Mouse (Mus musculus) lung, postnatal 0 days (tissue): ENCODE data around the gene Khdc1b. TPM values are rescaled to one million over a fixed set of nuclear protein-coding genes. Genes with fewer than 3 reads are reported as not detected.

ENCODE experiments used
- ATAC-seq: fragments of 200-750 bp; cut with Nextera tagmentation; 2 replicates; pipeline ENCODE4 v1.8.0; 2017; ENCODE audit warnings: moderate library complexity
- DNase-seq: peaks from one replicate; pipeline ENCODE4 v3.0.0-alpha.2; 2016; ENCODE audit warnings: low spot score
- H3K27ac ChIP-seq: fragments of 300-500 bp; sonication (generic); 2 replicates; pipeline ENCODE4 v1.5.1; 2014; ENCODE audit warnings: antibody characterized with exemption, mild to moderate bottlenecking, low read length, mixed read lengths
- H3K27me3 ChIP-seq: fragments of 300-500 bp; sonication (generic); replicated peaks from 2 replicates; pipeline ENCODE4 v1.6.1; 2014; ENCODE audit warnings: low read length, mixed read lengths; ENCODE audit not compliant: insufficient read depth
- H3K36me3 ChIP-seq: fragments of 300-500 bp; sonication (generic); 2 replicates; pipeline ENCODE4 v1.6.1; 2014; ENCODE audit warnings: low read length, mixed read lengths; ENCODE audit not compliant: insufficient read depth
- H3K4me1 ChIP-seq: fragments of 300-500 bp; sonication (generic); 2 replicates; pipeline ENCODE4 v1.6.1; 2014; ENCODE audit warnings: antibody characterized with exemption, low read depth, low read length, mixed read lengths; ENCODE audit not compliant: insufficient read depth
- H3K4me2 ChIP-seq: fragments of 300-500 bp; sonication (generic); replicated peaks from 2 replicates; pipeline ENCODE4 v1.6.1; 2014; ENCODE audit warnings: low read depth, mild to moderate bottlenecking, low read length, moderate library complexity, mixed read lengths
- H3K4me3 ChIP-seq: fragments of 300-500 bp; sonication (generic); 2 replicates; pipeline ENCODE4 v1.5.1; 2014; ENCODE audit warnings: low read depth, low read length
- H3K9ac ChIP-seq: fragments of 300-500 bp; sonication (generic); replicated peaks from 2 replicates; pipeline ENCODE4 v1.6.1; 2014; ENCODE audit warnings: low read depth, mild to moderate bottlenecking
- H3K9me3 ChIP-seq: fragments of 300-500 bp; sonication (generic); 2 replicates; pipeline ENCODE4 v1.6.1; 2016; ENCODE audit warnings: low read length, mixed read lengths
- CTCF ChIP-seq: IDR thresholded peaks from 2 replicates; pipeline ENCODE4 v1.5.1; 2016; ENCODE audit warnings: antibody characterized with exemption, mild to moderate bottlenecking
- EP300 ChIP-seq: IDR thresholded peaks from 2 replicates; pipeline ENCODE4 v1.6.1; 2016; ENCODE audit warnings: antibody characterized with exemption, mild to moderate bottlenecking, control low read depth
- WGBS: fragments of 180-500 bp; shearing (Covaris S2); extraction: QIAGEN DNeasy Blood & Tissue Kit; methylation state at CpG from one replicate; pipeline ENCODE4 v1.1.7; 2014; 5-methylcytosine and 5-hydroxymethylcytosine counted together
- polyA plus RNA-seq: library from polyadenylated mRNA; unstranded; fragments of >200 nt; fragmentation: Nextera tagmentation; extraction: Ambion mirVana; gene quantifications from 2 replicates; pipeline ENCODE4 v1.2.1, GENCODE M21; 2015

Gene Khdc1b
- polyA plus RNA-seq, 1 experiment from 2014 or later, result not detected

DNA sequence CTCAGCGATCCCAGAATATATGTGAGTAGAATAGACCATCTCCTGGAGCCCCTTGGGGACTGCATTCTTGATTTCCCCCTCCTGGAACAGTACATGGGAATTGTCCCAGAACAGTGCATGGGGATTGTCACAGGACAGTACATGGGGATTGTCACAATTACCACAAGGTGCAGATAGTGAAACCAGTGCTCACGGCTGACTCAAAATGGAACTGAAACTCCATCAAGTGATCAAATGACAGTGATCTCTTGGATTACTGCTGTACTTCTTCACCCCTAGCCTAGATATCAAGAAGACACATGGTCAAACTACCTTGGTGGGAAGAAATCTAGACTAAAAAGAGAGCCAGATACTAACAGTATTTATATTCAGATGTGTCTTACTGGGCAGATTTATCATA, 42.3 kb downstream of the Khdc1b start:
- ATAC-seq, result no peak
- WGBS, result 87% methylated on average over 2 of the region's 2 CpGs

DNA sequence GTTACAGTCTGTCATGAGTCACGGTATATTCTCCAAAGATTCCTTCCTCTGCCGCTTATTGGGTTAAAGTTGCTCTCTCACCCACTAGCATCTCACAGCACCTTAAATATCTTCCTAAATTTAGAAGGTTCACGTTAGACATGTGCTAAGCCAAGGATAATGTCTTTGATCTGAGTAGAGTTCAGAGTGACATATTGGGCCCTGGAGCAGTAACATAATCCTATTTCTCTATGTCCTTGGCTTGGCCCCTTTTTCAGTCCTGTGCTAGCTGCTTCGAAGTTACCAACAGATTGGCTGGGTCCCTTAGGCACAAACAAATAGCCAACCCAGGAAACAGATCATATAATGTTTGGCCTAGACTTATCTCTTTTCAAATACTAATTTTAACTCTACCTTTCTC, 44.7 kb downstream of the Khdc1b start:
- Histone ChIP-seq H3K4me3 (no peak overlapping the region), H3K27ac (no peak overlapping the region), H3K27me3 (no peaks in the 10 kb centered on the region), H3K9me3 (no peaks in the 10 kb centered on the region), H3K9ac (no peak overlapping the region), H3K4me2 (no peak overlapping the region), H3K36me3 (no peaks in the 10 kb centered on the region), H3K4me1 (no peaks in the 10 kb centered on the region)
- TF ChIP-seq CTCF, result no peak
- TF ChIP-seq EP300, result no peak
- WGBS, result 82% methylated on average over 4 of the region's 4 CpGs
- no peak for DNase-seq
- ATAC-seq, result no peak

More for the DNA sequence above, 42.3 kb downstream of the Khdc1b start:
- Histone ChIP-seq H3K36me3 (no peaks in the 10 kb centered on the region), H3K4me3 (no peak overlapping the region), H3K27ac (no peak overlapping the region), H3K9me3 (no peaks in the 10 kb centered on the region), H3K9ac (no peak overlapping the region), H3K4me2 (no peak overlapping the region), H3K27me3 (no peaks in the 10 kb centered on the region), H3K4me1 (no peaks in the 10 kb centered on the region)
- no peak for DNase-seq
- TF ChIP-seq EP300 (no peak), CTCF (no peak)

DNA sequence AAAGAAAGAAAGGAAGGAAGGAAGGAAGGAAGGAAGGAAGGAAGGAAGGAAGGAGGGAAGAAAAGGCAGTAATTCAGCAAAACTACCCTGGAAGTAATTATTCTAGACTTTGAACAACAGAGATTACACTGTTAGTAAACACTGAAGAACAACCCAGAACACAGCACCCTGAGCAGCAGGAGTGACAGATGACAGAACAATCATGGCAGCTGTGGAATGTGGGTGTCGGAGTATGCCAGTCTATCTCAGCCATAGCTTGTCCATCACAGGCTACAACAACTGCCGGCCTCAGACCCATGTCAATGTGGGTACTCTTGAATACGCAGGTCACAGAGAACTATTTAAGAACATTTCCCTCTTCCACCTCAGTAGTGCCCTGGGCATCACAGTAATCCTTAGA, 48.3 kb downstream of the Khdc1b start:
- Histone ChIP-seq H3K9ac (no peak overlapping the region), H3K9me3 (no peaks in the 10 kb centered on the region), H3K4me3 (no peak overlapping the region), H3K27me3 (no peaks in the 10 kb centered on the region), H3K4me2 (no peak overlapping the region), H3K36me3 (no peaks in the 10 kb centered on the region), H3K27ac (no peak overlapping the region), H3K4me1 (no peaks in the 10 kb centered on the region)
- DNase-seq (no peak), ATAC-seq (no peak)
- TF ChIP-seq EP300 (no peak), CTCF (no peak)
- 73% methylated on average over 3 of the region's 3 CpGs for WGBS

DNA sequence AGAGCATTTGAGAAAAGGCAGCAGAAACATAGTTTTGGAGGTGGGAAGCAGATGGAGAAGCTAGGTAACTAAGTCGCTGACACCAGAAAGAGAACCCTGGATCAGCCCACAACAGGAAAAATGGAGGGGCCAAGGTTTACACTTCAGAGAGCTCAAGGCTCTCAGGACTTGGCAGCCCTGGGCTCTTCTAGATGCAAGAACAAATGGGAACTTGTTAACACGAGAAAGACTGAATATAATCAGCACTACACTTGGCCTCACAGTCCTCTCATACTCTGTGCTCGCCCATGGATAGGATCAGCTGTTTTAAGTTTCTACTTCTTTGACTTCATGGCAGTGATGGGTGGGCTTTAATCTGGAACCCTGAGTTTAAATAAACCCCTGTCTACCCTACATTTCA, 51.5 kb downstream of the Khdc1b start:
- ATAC-seq, result no peak
- WGBS, result 50% methylated on average over 3 of the region's 3 CpGs
- H3K4me1 ChIP-seq, result no peaks in the 10 kb centered on the region

More for the DNA sequence above, 51.5 kb downstream of the Khdc1b start:
- no peak overlapping the region for H3K4me3 ChIP-seq
- H3K9me3 ChIP-seq, result no peaks in the 10 kb centered on the region
- no peaks in the 10 kb centered on the region for H3K27me3 ChIP-seq
- no peak overlapping the region for H3K9ac ChIP-seq
- TF ChIP-seq CTCF (no peak), EP300 (no peak)
- H3K4me2 ChIP-seq, result no peak overlapping the region
- DNase-seq, result no peak
- no peak overlapping the region for H3K27ac ChIP-seq
- no peaks in the 10 kb centered on the region for H3K36me3 ChIP-seq

Other genes starting within 250 kb of the Khdc1b start
- gene Tmem14a, start 165.0 kb upstream of the Khdc1b start, polyA plus RNA-seq, result 7.9 and 9.7 TPM in 2 replicates
- gene Gsta3, start 143.0 kb upstream of the Khdc1b start, polyA plus RNA-seq, result 23.5 and 28.9 TPM in 2 replicates
- gene Khdc1a, start 33.9 kb upstream of the Khdc1b start, polyA plus RNA-seq, result not detected in 2 replicates
- gene Khdc1c, start 15.2 kb upstream of the Khdc1b start, polyA plus RNA-seq, result not detected in 2 replicates